Mouse (Mus musculus) forebrain, embryonic 15.5 days (tissue): ENCODE results near the gene Scp2. TPM values are rescaled to one million over a fixed set of nuclear protein-coding genes. Genes with fewer than 3 reads are reported as not detected.

ENCODE experiments used
- ATAC-seq: fragments of 200-750 bp; cut with Nextera tagmentation; replicated peaks from 2 replicates; pipeline ENCODE4 v1.8.0; 2017; ENCODE audit warnings: mild to moderate bottlenecking, moderate TSS enrichment, moderate library complexity
- H3K27ac ChIP-seq: fragments of 300-500 bp; sonication (generic); replicated peaks from 2 replicates; pipeline ENCODE4 v1.5.1; 2015; ENCODE audit warnings: mild to moderate bottlenecking, inconsistent platforms
- H3K27me3 ChIP-seq: fragments of 300-500 bp; sonication (generic); 2 replicates; pipeline ENCODE4 v1.6.1; 2015; ENCODE audit warnings: inconsistent platforms
- H3K36me3 ChIP-seq: fragments of 300-500 bp; sonication (generic); 2 replicates; pipeline ENCODE4 v1.6.1; 2015; ENCODE audit warnings: mild to moderate bottlenecking, inconsistent platforms
- H3K4me1 ChIP-seq: fragments of 300-500 bp; sonication (generic); 2 replicates; pipeline ENCODE4 v1.6.1; 2015; ENCODE audit warnings: inconsistent platforms
- H3K4me2 ChIP-seq: fragments of 300-500 bp; sonication (generic); replicated peaks from 2 replicates; pipeline ENCODE4 v1.6.1; 2015; ENCODE audit warnings: mild to moderate bottlenecking, inconsistent platforms
- H3K4me3 ChIP-seq: fragments of 300-500 bp; sonication (generic); 2 replicates; pipeline ENCODE4 v1.5.1; 2015; ENCODE audit warnings: mild to moderate bottlenecking, inconsistent platforms
- H3K9ac ChIP-seq: fragments of 300-500 bp; sonication (generic); replicated peaks from 2 replicates; pipeline ENCODE4 v1.6.1; 2015; ENCODE audit warnings: mild to moderate bottlenecking, inconsistent platforms
- H3K9me3 ChIP-seq: fragments of 300-500 bp; sonication (generic); 2 replicates; pipeline ENCODE4 v1.6.1; 2016; ENCODE audit warnings: inconsistent platforms
- WGBS: fragments of 180-500 bp; shearing (Covaris S2); methylation state at CpG from one replicate; pipeline ENCODE4 v1.1.7; 2015; ENCODE audit warnings: mixed read lengths; 5-methylcytosine and 5-hydroxymethylcytosine counted together
- polyA plus RNA-seq: library from polyadenylated mRNA; unstranded; fragments of >200 nt; fragmentation: Nextera tagmentation; extraction: Ambion mirVana; gene quantifications from 2 replicates; pipeline ENCODE4 v1.2.1, GENCODE M21; 2015

Scp2 gene
- polyA plus RNA-seq, 1 experiment from 2014 or later, result 214 TPM

- Histone ChIP-seq H3K4me1 (0 out of 2 replicates have a peak, but pooled peaks cover 8% of the 10 kb centered on the region), H3K9me3 (no peaks in the 10 kb centered on the region), H3K4me2 (no peak overlapping the region), H3K9ac (no peak overlapping the region), H3K4me3 (no peak overlapping the region), H3K27me3 (no peaks in the 10 kb centered on the region), H3K36me3 (no peaks in the 10 kb centered on the region), H3K27ac (no peak overlapping the region)
- 87% methylated on average over 4 of the region's 4 CpGs for WGBS
- no peak for ATAC-seq
Observed at GRCm38 (mm10) chr4:108023186-108023585, 121.6 kb downstream of the Scp2 start.

- Histone ChIP-seq H3K4me2 (no peak overlapping the region), H3K9ac (no peak overlapping the region), H3K36me3 (no peaks in the 10 kb centered on the region), H3K9me3 (no peaks in the 10 kb centered on the region), H3K27ac (no peak overlapping the region), H3K4me3 (no peak overlapping the region), H3K27me3 (no peaks in the 10 kb centered on the region), H3K4me1 (0 out of 2 replicates have a peak, but pooled peaks cover 8% of the 10 kb centered on the region)
- WGBS, result 80% methylated on average over 6 of the region's 6 CpGs
- ATAC-seq, result no peak
Observed at GRCm38 (mm10) chr4:108020178-108020577, 124.6 kb downstream of the Scp2 start.

- H3K4me1 ChIP-seq, result 0 out of 2 replicates have a peak, but pooled peaks cover 8% of the 10 kb centered on the region
- no peak overlapping the region for H3K27ac ChIP-seq
- 0 out of 2 replicates have a peak, but pooled peaks have one; percentile 14 for ATAC-seq
- no peak overlapping the region for H3K9ac ChIP-seq
- H3K9me3 ChIP-seq, result no peaks in the 10 kb centered on the region
- no peak overlapping the region for H3K4me3 ChIP-seq
- 48% methylated on average over 13 of the region's 14 CpGs for WGBS
- no peak overlapping the region for H3K4me2 ChIP-seq
- H3K27me3 ChIP-seq, result no peaks in the 10 kb centered on the region
- no peaks in the 10 kb centered on the region for H3K36me3 ChIP-seq
Observed at GRCm38 (mm10) chr4:108018961-108019921, 125.6 kb downstream of the Scp2 start.

GRCm38 (mm10) chr4:108018241-108018923 lies 126.4 kb downstream of the Scp2 start:
- Histone ChIP-seq H3K4me2 (no peak overlapping the region), H3K27me3 (no peaks in the 10 kb centered on the region), H3K27ac (no peak overlapping the region), H3K4me1 (0 out of 2 replicates have a peak, but pooled peaks cover 8% of the 10 kb centered on the region), H3K36me3 (no peaks in the 10 kb centered on the region), H3K9ac (no peak overlapping the region), H3K4me3 (no peak overlapping the region), H3K9me3 (no peaks in the 10 kb centered on the region)
- 49% methylated on average over 10 of the region's 10 CpGs for WGBS
- no peak for ATAC-seq

GRCm38 (mm10) chr4:108017839-108018238 lies 127.0 kb downstream of the Scp2 start:
- no peaks in the 10 kb centered on the region for H3K9me3 ChIP-seq
- H3K4me3 ChIP-seq, result no peak overlapping the region
- ATAC-seq, result no peak
- H3K27me3 ChIP-seq, result no peaks in the 10 kb centered on the region
- H3K4me2 ChIP-seq, result no peak overlapping the region
- no peak overlapping the region for H3K9ac ChIP-seq
- WGBS, result 84% methylated on average over 7 of the region's 7 CpGs
- no peak overlapping the region for H3K27ac ChIP-seq
- H3K36me3 ChIP-seq, result no peaks in the 10 kb centered on the region
- H3K4me1 ChIP-seq, result 0 out of 2 replicates have a peak, but pooled peaks cover 8% of the 10 kb centered on the region

GRCm38 (mm10) chr4:108016321-108016720 lies 128.5 kb downstream of the Scp2 start:
- Histone ChIP-seq H3K27ac (no peak overlapping the region), H3K9me3 (no peaks in the 10 kb centered on the region), H3K27me3 (no peaks in the 10 kb centered on the region), H3K36me3 (no peaks in the 10 kb centered on the region), H3K4me2 (no peak overlapping the region), H3K4me3 (no peak overlapping the region), H3K4me1 (0 out of 2 replicates have a peak, but pooled peaks cover 8% of the 10 kb centered on the region), H3K9ac (no peak overlapping the region)
- 78% methylated on average over 3 of the region's 3 CpGs for WGBS
- no peak for ATAC-seq

- no peaks in the 10 kb centered on the region for H3K9me3 ChIP-seq
- ATAC-seq, result no peak
- no peaks in the 10 kb centered on the region for H3K36me3 ChIP-seq
- no peak overlapping the region for H3K27ac ChIP-seq
- no peak overlapping the region for H3K4me3 ChIP-seq
- no peak overlapping the region for H3K4me2 ChIP-seq
- WGBS, result 66% methylated on average over 14 of the region's 14 CpGs
- H3K9ac ChIP-seq, result no peak overlapping the region
- no peaks in the 10 kb centered on the region for H3K27me3 ChIP-seq
- H3K4me1 ChIP-seq, result 0 out of 2 replicates have a peak, but pooled peaks cover 8% of the 10 kb centered on the region
Observed at GRCm38 (mm10) chr4:108015067-108015765, 129.6 kb downstream of the Scp2 start.

GRCm38 (mm10) chr4:108014466-108014865 lies 130.3 kb downstream of the Scp2 start:
- no peaks in the 10 kb centered on the region for H3K36me3 ChIP-seq
- no peak overlapping the region for H3K9ac ChIP-seq
- ATAC-seq, result no peak
- H3K4me3 ChIP-seq, result no peak overlapping the region
- H3K9me3 ChIP-seq, result no peaks in the 10 kb centered on the region
- H3K4me2 ChIP-seq, result no peak overlapping the region
- 0 out of 2 replicates have a peak, but pooled peaks cover 8% of the 10 kb centered on the region for H3K4me1 ChIP-seq
- H3K27ac ChIP-seq, result no peak overlapping the region
- no peaks in the 10 kb centered on the region for H3K27me3 ChIP-seq
- WGBS, result 75% methylated on average over 2 of the region's 2 CpGs

- Histone ChIP-seq H3K9me3 (no peaks in the 10 kb centered on the region), H3K4me3 (no peak overlapping the region), H3K27me3 (no peaks in the 10 kb centered on the region), H3K4me2 (no peak overlapping the region), H3K27ac (no peak overlapping the region), H3K9ac (no peak overlapping the region), H3K36me3 (no peaks in the 10 kb centered on the region), H3K4me1 (no peaks in the 10 kb centered on the region)
- 80% methylated on average over 8 of the region's 8 CpGs for WGBS
- no peak for ATAC-seq
Observed at GRCm38 (mm10) chr4:108008541-108008940, 136.3 kb downstream of the Scp2 start.

- no peak overlapping the region for H3K27ac ChIP-seq
- no peak for ATAC-seq
- 82% methylated on average over 7 of the region's 7 CpGs for WGBS
- H3K4me2 ChIP-seq, result no peak overlapping the region
- H3K9ac ChIP-seq, result no peak overlapping the region
- H3K27me3 ChIP-seq, result no peaks in the 10 kb centered on the region
- no peaks in the 10 kb centered on the region for H3K36me3 ChIP-seq
- no peaks in the 10 kb centered on the region for H3K9me3 ChIP-seq
- H3K4me1 ChIP-seq, result no peaks in the 10 kb centered on the region
- no peak overlapping the region for H3K4me3 ChIP-seq
Observed at GRCm38 (mm10) chr4:108007532-108008103, 137.2 kb downstream of the Scp2 start.

- Histone ChIP-seq H3K27ac (no peak overlapping the region), H3K4me1 (no peaks in the 10 kb centered on the region), H3K4me3 (no peak overlapping the region), H3K27me3 (no peaks in the 10 kb centered on the region), H3K4me2 (no peak overlapping the region), H3K36me3 (no peaks in the 10 kb centered on the region), H3K9me3 (no peaks in the 10 kb centered on the region), H3K9ac (no peak overlapping the region)
- WGBS, result 44% methylated on average over 7 of the region's 7 CpGs
- ATAC-seq, result no peak
Observed at GRCm38 (mm10) chr4:108005328-108005727, 139.5 kb downstream of the Scp2 start.
